Mouse (Mus musculus): ENCODE measurements at regions not wholly inside any gene's neighbourhood (a gene's known extent, or its start where the extent isn't known, plus 50 kb on each side); places are given as distances from the start of the nearest gene placed in this dataset.

DNA sequence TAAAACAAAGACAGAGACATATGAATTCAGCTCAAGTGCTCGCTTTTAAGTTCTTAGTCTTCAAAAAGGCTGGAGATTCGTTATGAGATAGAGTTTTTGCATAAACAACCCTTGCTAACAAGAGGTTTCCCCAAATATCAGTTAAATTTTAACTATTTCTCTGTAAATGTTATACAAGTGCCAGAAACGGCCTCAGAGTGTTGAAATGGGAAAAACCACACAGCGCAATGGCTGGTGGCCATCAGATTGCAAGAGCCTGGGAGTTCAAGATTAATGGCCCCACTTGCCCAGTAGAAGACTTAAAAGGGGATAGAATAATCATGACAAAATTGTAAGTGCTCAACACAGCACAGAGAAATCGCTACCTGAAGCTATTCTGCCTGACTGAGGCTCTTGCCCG is 130.1 kb downstream of the Rpl36a-ps1 start:
- no peak for TF ChIP-seq CTCF (conservative IDR thresholded peaks at IDR 0.05; ENCODE audit: low read length)
- TF ChIP-seq POU5F1 (IDR thresholded peaks at IDR 0.05; ENCODE audit: borderline replicate concordance, low read length): no peak
